Mouse (Mus musculus): ENCODE measurements around the gene Abhd14b. TPM values are rescaled to one million over a fixed set of nuclear protein-coding genes. Genes with fewer than 3 reads are reported as not detected.

Gene Abhd14b
- polyA plus RNA-seq, 1 experiment = 36.5 TPM

DNA sequence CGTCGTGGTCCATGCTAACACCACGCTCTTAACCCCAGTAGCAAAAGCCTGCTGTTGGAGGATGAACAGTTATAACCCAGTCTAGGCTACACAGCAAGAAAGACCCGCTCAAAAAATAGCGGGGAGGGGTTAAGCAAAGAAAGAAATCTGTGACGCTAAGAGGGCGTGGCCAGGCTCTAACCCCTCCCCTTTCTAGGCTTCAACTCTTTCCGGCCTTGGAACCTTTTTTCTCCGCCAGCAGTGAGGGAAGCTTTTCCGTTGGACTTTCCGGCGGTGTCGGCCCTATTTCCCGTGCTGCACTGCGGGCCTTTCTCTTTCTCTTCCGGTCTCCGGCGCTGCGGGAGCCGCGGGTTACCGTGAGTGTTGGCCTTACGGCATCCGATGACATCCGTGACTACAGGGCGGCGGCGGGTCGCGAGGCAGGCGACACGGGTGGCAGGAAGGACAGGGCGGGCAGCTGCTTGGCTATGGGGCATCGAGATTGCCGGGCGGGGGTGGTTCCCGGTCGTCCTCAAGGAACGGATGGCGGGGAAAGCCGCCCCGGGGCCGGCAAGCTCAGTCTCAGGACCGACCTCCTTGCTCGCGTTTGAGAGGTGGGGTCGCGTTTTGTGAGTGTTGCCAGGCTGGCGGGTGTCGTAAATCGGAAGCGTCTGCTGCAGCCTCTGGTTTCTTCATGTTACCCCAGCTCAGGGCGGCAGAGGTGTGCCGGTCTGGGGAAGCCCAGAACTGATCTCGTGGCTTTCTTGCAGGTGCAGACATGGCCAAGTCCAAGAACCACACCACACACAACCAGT is 17.8 kb upstream of the Abhd14b start, which contains the start of gene Rpl29:
Rpl29 (plus strand) TSS at position 234 of the 794 bp plus-strand sequence.
- peak; percentile 89 to 98 for DNase-seq (ENCODE audit: extremely low spot score in 1 of 2, low spot score in 1 of 2)

DNA sequence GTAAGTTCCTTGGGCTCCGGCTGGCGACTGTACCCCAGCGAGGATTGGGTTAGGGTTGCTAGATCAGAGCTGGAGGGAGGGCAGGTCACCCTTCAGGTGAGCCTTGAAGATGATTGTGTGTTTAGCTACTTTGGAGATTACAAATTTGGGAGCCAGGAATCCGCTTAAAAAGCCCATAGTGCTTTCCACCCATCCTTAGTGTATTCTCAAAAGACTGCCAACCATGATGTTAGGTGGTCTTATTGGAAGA is 17.3 kb upstream of the Abhd14b start:
- DNase-seq (ENCODE audit: extremely low spot score in 1 of 2, low spot score in 1 of 2) = no peak

DNA sequence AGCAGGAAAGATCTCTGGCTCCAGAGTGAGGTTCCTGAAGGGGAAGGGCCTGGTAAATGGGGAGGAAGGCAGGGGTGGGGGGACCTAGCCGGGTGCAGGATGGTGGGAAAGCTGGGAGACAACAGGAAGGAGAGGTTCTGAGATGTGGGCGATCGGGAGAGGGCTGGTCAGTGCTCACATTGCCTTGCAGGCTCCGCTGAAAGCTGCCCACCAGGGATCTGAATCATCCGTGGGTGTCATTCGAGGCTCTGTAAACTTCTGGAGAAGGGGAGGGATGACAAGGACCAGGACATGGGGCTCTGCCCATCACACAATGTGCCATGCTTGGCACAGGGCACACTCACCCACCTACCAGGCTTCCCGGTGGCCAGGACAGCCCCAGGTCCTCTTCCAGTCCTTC is 13.9 kb upstream of the Abhd14b start:
- DNase-seq (ENCODE audit: extremely low spot score in 1 of 2, low spot score in 1 of 2) = peak in 1 of 2 experiments; percentile 58

DNA sequence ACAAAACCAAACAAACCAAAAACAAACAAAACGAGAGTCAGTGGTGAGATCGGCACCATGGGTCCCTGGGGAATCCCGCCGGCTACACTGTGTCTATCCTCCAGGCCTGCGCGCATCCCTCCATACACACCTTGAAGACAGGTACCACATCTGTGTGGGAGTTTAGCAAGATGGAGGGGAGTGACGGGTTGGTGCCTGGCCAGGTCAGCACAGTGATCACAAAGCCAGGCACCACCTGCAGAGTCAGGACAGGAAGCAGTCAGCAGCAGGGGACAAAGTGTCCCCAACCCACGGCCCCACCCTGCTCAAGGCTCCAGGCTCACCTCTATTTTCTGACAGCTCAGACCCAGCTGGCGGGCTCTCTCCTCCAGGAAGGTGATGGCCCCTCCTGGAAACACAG is 10.7 kb upstream of the Abhd14b start:
- DNase-seq (ENCODE audit: extremely low spot score in 1 of 2, low spot score in 1 of 2) = no peak

DNA sequence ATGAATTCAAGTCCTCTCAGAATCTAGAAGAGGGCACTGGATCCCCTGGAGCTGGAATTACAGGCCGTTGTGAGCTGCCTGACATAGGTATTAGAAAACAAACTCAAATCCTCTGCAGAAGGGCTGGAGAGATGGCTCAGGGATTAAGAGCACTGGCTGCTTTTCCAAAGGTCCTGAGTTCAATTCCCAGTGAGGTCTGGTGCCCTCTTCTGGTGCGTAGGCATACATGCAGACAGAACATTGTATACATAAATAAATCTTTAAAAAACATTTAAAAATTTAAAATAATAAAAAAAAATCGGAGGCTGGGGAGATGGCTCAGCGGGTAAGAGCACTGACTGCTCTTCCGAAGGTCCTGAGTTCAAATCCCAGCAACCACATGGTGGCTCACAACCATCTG is 4.6 kb upstream of the Abhd14b start:
- no peak for DNase-seq (ENCODE audit: extremely low spot score in 1 of 2, low spot score in 1 of 2)

DNA sequence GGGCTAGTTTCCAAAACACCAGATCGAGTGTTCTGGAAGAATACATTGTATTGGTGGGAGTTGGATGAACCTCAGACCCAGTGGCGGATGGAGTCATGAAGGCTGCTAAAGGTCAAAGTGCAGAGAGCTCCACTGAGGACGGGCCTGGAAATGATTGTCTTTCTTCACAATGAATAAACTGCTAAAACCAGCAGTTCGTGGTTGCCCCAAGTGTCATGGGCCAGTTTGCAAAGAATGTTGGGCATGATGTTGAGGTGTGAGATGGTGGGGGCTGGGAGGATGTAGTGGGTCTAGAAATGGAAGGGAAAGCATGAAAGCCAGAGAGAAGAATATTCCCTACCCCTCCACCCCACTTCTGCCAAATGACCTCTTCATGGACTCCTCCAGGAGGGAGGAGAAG is 2.4 kb upstream of the Abhd14b start:
- DNase-seq (ENCODE audit: extremely low spot score in 1 of 2, low spot score in 1 of 2) = no peak

DNA sequence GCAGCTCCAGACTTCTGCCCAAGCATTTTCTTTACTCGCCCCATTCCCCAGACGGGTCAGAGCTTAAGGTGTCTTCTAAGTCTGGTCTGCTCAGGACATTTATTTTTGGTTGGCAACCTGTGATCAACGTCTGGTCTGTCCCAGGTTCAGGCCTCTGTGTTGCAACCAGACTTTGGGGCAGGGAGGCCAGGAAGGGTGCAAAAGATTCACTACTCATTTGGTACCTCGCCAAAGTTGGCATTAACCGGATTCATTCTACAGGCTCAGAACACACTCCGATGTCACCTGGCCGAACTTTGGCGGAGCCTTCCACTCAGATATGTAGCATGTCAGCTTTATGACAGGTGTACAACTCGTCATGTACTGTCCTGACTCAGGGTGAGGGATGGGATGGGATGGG is 692 bp downstream of the Abhd14b start:
- no peak for DNase-seq (ENCODE audit: extremely low spot score in 1 of 2, low spot score in 1 of 2)

DNA sequence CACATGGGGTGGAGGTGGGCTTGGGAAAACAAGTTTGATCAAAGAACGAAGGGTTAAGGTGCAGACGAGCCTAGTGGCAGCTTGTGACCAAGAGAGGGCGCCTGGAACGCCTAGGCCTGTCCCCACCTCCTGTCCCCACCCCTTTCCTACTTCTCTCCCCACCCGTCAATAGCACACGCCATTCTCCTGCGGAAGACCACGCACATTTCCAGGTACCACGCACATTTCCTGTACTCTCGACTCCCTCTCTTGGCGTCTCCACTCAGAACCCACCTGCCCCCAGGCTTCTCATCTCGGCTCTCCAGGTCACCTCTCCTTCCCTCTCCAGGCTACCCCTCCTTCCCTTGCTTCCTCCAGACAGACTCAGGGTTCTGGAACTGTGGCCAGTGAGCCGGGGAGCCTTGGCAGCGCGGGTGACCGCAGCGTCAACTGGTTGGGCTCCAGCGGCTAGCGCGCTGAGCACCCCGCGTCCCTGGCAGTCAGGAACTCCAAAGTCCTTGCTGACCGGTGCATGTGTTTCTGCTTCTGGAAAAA is 1.3 kb downstream of the Abhd14b start:
- peak in 1 of 2 experiments; percentile 78 for DNase-seq (ENCODE audit: extremely low spot score in 1 of 2, low spot score in 1 of 2)

DNA sequence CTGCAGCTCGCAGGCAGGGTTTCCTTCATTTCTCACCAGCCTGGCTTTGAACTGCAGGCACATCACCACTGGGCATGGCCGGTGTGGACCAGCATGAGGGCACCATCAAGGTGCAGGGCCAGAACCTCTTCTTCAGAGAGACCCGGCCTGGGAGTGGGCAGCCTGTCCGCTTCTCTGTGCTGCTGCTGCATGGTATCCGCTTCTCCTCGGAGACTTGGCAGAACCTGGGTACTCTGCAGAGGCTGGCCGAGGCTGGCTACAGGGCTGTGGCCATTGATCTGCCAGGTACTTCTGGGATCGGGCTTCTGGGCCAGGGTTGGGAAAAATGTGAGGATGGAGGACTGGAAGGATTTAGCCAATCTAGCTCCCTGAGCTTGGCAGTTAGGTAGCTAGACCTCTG is 2.7 kb downstream of the Abhd14b start:
- DNase-seq (ENCODE audit: extremely low spot score in 1 of 2, low spot score in 1 of 2) = no peak

DNA sequence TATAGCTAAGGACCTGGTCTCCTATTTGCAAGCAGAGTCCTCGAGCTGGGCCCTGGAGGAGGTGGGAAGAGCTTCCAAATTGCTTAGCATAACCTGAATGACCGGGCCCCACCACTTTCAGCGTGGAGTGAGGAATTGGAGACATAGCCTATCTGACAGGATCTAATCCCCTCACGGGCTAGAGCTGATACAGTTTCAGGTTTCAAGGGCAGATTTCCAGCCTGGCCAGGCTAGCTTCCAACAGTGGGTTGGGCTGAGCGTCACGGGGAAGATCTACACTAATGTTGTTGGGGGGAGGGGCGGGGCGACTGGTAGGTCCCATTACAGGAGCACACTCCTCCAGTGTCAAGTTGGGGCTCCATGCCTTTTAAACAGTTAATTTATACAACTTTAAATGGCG is 3.4 kb downstream of the Abhd14b start:
- no peak for DNase-seq (ENCODE audit: extremely low spot score in 1 of 2, low spot score in 1 of 2)

DNA sequence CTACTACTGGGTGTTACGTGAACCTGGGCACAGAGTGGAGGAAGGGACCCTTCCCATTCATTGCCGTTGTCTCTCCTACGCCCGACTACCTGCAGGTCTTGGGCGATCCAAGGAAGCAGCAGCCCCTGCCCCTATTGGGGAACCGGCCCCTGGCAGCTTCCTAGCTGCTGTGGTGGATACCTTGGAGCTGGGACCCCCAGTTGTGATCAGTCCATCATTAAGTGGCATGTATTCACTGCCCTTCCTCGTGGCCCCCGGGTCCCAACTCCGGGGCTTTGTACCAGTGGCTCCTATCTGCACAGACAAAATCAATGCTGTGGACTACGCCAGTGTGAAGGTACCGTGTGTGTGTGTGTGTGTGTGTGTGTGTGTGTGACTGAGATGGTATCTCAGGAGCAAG is 4.0 kb downstream of the Abhd14b start:
- DNase-seq (ENCODE audit: extremely low spot score in 1 of 2, low spot score in 1 of 2) = no peak

DNA sequence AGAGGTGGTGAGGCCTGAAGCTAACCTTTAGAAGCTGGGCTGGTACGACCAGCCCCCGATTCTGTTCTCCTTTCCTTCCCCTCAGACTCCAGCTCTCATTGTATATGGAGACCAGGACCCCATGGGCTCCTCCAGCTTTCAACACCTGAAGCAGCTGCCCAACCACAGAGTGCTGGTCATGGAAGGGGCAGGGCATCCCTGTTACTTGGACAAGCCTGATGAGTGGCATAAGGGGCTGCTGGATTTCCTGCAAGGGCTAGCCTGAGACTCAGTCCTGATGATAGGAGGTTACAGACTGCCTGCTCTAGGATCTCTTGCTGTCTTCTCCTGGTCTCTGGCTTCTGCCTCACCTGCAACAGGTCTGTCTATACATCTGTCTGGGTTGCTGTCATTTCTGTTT is 4.6 kb downstream of the Abhd14b start:
- DNase-seq (ENCODE audit: extremely low spot score in 1 of 2, low spot score in 1 of 2) = no peak

DNA sequence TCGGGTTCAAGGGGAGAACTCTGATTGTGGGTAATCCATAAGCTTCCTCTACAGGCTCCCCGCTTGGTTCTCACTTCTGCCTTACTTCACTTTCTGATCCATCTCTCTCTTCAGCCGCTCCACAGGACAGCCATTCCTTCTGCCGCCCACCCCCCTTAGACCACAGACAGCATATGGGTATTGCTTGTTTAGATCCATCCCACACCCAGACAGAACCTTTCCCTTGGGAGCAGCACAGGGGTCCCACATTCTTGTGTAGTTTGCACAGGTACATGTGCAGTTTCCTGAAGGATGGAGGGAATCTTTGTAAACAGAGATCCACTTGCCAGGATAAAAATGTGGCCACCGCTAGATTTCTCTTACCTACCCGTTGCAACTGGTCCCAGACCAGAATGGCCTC is 5.1 kb downstream of the Abhd14b start:
- no peak for DNase-seq (ENCODE audit: extremely low spot score in 1 of 2, low spot score in 1 of 2)

DNA sequence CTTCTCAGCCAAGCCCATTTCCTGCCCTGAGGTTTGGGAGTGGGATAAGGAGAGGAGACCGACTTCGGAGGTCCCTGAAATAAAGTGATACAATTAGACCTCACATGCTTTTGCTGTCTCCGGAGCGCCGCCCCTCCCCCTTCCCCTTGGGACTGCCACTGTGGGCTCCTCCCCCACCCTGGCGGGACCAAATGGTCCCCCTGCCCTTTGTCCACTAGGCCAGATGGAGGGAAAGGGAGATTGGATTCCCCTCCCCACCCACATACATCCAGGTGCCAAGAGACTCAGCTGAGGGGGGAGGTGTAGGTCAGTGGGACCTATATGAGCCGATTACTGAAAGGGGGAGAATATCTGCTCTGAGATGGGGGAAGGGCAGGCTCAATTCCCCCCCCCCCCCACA is 5.6 kb downstream of the Abhd14b start:
- DNase-seq (ENCODE audit: extremely low spot score in 1 of 2, low spot score in 1 of 2) = peak in 1 of 2 experiments; percentile 48

DNA sequence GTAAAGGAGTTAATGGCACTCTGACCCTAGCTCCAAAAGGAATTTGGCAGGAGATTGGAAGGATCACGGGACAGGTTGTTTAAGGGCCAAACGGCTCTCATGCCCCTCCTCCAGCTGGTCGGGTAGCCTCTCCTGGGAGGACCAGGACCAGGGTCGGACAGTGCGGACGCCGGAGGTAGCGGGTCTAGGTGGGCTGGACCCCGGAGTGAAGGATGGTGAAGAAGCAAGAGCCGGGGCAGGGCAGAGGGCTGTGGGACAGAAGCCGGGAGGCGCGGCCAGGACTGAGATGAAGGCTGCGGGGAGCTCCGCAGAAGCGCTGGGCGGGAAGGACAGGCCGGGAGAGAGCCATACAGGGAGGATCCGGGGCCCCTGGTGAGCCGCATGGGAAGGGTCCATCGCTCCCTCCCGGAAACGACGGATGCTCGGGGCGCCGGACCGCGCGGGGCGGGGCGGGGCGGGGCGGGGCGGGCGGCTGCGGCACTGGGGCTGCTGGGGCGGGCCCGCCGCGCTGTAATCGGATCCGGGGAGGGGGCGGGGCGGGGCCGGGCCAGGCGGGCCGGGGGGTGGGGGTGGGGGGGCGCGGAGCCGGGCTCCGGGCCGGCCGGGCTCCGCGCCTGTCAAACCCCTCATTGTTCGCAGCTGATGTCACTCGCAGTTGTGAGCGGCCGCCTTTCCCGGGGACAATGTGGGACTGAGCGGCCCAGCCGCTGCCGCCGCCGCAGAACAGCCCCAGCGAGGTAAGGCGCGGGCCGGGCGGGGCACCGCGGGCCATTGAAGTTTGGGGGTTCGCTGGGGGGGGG is 6.2 kb downstream of the Abhd14b start, which contains the start of gene Pcbp4:
Pcbp4 (plus strand) TSS at position 21 of the 800 bp plus-strand sequence.
- DNase-seq (ENCODE audit: extremely low spot score in 1 of 2, low spot score in 1 of 2) = peak in 1 of 2 experiments; percentile 56

DNA sequence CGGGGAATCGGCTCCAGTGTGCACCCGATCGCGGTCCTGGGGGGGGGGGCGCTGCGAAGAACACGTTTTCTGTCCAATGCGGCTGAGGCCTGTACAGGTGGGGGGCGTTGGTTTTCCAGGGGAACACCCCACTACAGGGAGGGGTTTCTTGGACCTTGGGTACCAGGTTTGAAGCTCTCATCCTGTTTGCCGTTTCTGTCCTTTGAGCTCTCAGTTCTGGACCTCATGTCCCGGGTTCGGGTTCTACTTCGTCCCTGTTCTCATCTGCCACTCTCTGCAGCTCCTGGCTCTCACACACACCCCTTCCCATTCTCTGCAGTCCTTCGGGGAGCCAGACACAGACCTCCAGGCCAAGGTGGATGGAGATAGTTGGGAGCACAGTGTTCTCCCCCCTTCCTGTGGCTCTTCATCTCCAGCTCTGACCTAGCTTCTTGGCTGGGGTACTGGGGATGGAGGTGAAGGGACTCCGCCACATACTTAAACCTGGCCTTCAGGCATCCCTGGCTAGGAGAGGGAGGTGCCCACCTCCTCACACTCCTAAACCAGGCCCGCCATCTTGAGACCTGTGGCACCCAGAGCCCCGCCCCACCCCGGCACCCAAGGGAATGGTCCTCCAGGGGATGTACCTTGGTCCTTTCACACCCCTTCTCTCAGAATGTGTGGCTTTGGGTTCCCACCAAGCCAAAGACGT is 7.0 kb downstream of the Abhd14b start:
- DNase-seq (ENCODE audit: extremely low spot score in 1 of 2, low spot score in 1 of 2) = no peak

DNA sequence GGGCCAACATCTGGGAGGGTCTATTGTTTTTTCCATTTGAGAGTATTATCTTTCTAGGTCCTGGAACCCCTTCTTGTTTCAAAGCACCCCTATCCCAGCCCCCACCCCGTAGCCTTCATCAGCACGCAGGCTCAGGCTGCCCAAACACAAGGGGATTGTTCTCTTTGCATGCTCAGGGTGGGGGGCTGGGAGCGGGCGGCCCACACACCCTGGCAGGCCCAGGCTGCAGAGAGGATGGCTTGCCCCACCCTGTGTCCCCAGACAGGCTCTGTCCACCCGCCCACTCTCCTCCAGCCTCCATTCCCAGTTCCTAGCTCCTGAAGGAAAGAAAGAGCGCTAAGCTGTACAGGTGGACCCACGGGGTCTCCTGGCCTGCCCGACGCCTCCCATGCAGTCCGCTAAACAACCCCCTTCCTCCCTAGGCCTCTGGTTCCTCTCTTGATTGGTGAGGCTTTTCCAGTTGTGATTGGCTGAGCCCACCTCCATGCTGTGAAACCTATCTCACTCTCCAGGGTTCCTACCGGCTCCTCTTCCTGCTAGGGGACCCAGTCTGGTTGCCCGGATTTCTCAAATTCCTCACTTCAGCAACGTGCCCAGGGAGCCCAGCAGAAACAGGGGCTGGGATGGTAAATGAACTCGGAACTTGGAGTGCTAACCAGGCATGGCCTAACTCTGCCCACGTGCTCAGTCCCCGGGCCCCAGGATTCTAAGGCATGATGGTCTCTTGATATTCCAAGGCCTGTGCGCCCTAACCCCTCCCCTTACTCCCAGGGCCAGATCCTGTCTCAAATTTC is 7.8 kb downstream of the Abhd14b start:
- peak in 1 of 2 experiments; percentile 61 for DNase-seq (ENCODE audit: extremely low spot score in 1 of 2, low spot score in 1 of 2)

DNA sequence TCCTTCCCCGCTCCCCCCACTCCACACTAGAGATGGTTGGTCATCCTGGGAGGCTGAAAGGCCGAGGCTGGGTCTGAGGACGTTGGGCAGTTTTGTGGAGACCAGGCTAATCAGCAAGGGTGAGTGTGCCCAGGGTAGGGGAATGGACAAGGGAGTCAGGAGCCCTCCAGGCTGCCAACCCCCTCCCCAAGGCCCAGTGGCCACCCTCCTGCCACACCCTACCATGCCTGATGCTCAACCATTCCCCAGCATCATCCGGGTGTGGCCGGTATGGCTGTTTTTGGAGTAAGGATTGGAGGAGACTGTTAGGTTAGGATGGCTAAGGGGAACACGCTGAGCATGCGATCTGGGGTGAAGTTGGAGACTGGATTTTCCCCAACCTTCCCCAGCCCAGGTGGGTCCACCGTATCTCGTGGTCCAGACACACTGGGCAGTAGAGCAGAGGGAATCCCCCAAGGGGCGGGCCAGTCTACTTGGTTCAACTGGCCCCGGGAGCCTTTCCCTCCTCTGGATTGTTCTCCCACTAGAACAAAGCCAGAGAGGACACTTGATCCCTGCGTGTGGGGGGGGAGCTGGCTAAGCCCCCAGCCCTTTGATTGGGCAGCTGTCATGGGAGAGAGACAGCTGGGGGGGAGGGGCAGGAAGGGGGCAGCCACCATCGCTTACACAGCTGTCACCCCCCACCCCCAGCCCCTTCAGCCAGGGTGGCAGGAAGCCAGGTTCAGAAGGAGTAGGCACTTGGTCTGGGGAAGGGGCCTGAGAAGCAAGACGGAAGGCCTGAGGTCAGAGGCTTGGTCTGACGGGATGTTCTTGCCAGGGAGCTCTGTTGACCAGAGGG is 9.3 kb downstream of the Abhd14b start:
- no peak for DNase-seq (ENCODE audit: extremely low spot score in 1 of 2, low spot score in 1 of 2)

DNA sequence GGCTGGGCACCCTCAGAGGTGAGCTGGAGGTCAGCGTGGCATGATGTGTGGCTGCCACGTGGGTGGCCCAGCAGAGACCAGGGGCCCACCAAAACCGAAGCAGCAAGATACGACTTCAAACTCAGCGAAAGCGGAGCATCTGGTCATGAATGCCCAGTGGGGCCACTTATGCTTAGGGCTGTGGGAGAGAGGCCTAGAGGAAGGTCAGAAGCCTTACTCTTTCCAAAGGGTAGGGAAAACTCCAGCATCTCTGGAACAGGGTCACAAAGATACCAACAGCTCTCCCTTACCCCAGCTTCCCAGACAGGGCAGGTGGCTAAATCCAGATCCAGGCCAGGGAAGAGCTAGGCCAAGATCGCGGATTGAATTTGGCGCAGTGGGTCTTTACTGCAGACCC is 9.9 kb downstream of the Abhd14b start:
- DNase-seq (ENCODE audit: extremely low spot score in 1 of 2, low spot score in 1 of 2) = no peak

DNA sequence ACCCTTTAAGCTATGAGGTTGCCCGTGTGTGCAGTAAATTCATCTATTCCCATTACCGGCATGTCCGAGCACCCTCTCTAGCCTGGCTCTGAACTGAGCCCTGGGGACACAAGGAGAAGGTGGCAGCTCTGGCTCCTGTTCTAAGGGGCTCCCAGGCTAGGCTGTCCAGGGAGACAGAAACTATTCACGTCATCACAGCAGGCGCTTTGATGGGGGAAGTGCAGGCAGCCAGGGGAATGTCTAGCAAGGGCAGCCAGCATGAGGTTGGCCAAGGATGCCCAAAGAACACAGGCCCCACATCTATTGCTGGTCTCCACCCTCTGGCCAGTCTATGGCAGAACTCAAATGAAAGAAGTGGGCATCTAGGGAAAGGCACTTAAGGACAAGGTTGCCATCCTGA is 10.7 kb downstream of the Abhd14b start:
- DNase-seq (ENCODE audit: extremely low spot score in 1 of 2, low spot score in 1 of 2) = no peak
